Mouse (Mus musculus) kidney, adult 9 months (tissue): ENCODE data around the gene Heyl.

ENCODE experiments used
- DNase-seq: peaks from one replicate; pipeline ENCODE4 v3.0.0; 2022

Heyl gene

GRCm38 (mm10) chr4:123233492-123234084 is at the start of gene Heyl:
TSS of gene Heyl (plus strand) at chr4:123233556.
- DNase-seq = peak; percentile 69

GRCm38 (mm10) chr4:123184816-123185215 is 48.5 kb upstream of the Heyl start:
- no peak for DNase-seq

- DNase-seq = no peak
Observed at GRCm38 (mm10) chr4:123192336-123192735, 41.0 kb upstream of the Heyl start.

- no peak for DNase-seq
Observed at GRCm38 (mm10) chr4:123193791-123194190, 39.6 kb upstream of the Heyl start.

- DNase-seq = peak; percentile 22
Observed at GRCm38 (mm10) chr4:123196695-123197094, 36.7 kb upstream of the Heyl start.

- peak; percentile 58 for DNase-seq
Observed at GRCm38 (mm10) chr4:123200771-123201185, 32.6 kb upstream of the Heyl start.

GRCm38 (mm10) chr4:123201186-123202093 is 31.9 kb upstream of the Heyl start, which contains the start of gene Nt5c1a:
TSS of gene Nt5c1a (plus strand) at chr4:123201504.
- no peak for DNase-seq

- no peak for DNase-seq
Observed at GRCm38 (mm10) chr4:123202094-123202420, 31.3 kb upstream of the Heyl start.

- DNase-seq = no peak
Observed at GRCm38 (mm10) chr4:123207337-123207736, 26.0 kb upstream of the Heyl start.

GRCm38 (mm10) chr4:123210996-123211395 is 22.4 kb upstream of the Heyl start:
- no peak for DNase-seq

GRCm38 (mm10) chr4:123211453-123211852 is 21.9 kb upstream of the Heyl start:
- DNase-seq = no peak

- no peak for DNase-seq
Observed at GRCm38 (mm10) chr4:123212330-123212729, 21.0 kb upstream of the Heyl start.

GRCm38 (mm10) chr4:123213975-123214374 is 19.4 kb upstream of the Heyl start:
- DNase-seq = no peak

GRCm38 (mm10) chr4:123215367-123215766 is 18.0 kb upstream of the Heyl start:
- DNase-seq = no peak

GRCm38 (mm10) chr4:123216782-123217181 is 16.6 kb upstream of the Heyl start:
- peak; percentile 46 for DNase-seq

- DNase-seq = peak; percentile 60
Observed at GRCm38 (mm10) chr4:123219720-123220357, 13.5 kb upstream of the Heyl start.

- DNase-seq = no peak
Observed at GRCm38 (mm10) chr4:123220637-123221036, 12.7 kb upstream of the Heyl start.

- DNase-seq = no peak
Observed at GRCm38 (mm10) chr4:123223309-123223708, 10.0 kb upstream of the Heyl start.

GRCm38 (mm10) chr4:123225718-123226403 is 7.5 kb upstream of the Heyl start:
- no peak for DNase-seq

- no peak for DNase-seq
Observed at GRCm38 (mm10) chr4:123227707-123228106, 5.6 kb upstream of the Heyl start.

GRCm38 (mm10) chr4:123228270-123228669 is 5.1 kb upstream of the Heyl start:
- peak; percentile 35 for DNase-seq

GRCm38 (mm10) chr4:123229166-123229565 is 4.2 kb upstream of the Heyl start:
- DNase-seq = no peak

GRCm38 (mm10) chr4:123232841-123233240 is 515 bp upstream of the Heyl start:
- DNase-seq = no peak
